18 mouse cellular contexts compared by ENCODE assay signal in the genomic region with DNA sequence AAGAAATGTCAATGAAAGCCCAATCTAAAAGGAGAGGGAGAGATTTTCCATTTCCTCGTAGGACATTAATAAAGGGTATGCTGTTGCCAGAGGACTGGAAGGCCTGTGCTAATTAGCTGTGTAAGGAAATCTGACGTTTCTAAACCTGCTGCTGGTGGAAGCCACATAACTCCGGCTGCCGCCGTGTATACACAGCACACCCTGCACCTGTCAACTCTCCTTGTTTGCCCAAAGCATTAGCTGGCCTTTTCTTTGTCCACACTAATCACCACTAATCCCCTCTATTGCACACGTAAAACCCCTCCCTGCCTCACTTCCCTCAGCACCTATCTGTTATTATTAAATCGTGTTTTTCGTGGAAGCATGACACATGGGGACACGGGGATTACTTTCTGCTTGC.
DNase-seq lines count a peak whose midpoint lies in the region; ATAC-seq and TF ChIP-seq lines count a peak whose summit lies in the region.
"Had no signal": no experiment of that assay in that cellular context is flagged by ENCODE, and none has a peak within 500 bp of the region (broad histone marks: within the 10 kb centered on the region; RNA-seq: fewer than 3 reads in every experiment).

No protein-coding gene starts in this region.

- no peak overlapping the region for H3K4me3 ChIP-seq in lung, embryonic 14.5 days (ENCODE audit: low read depth, low read length)
- H3K4me3 ChIP-seq in embryonic facial prominence, embryonic 14.5 days (ENCODE audit: low read depth, low read length): no peak overlapping the region
- H3K4me3 ChIP-seq in myocyte: no peak overlapping the region
- no peak overlapping the region for H3K4me3 ChIP-seq in kidney, embryonic 15.5 days (replicated peaks)
- H3K4me3 ChIP-seq: heart, embryonic 12.5 days; limb, embryonic 15.5 days; megakaryocyte, embryonic 14.5 days; neural tube, embryonic 13.5 days had no signal

- no peak for DNase-seq in lung, embryonic 14.5 days
- no peak for DNase-seq in lung, postnatal 10 days
- peak; percentile 64 for DNase-seq in brain, embryonic 14.5 days (ENCODE audit: low read depth)
- DNase-seq in embryonic facial prominence, embryonic 14.5 days (ENCODE audit: low spot score): peak; percentile 87
- no peak for DNase-seq in frontal cortex, postnatal 10 days (ENCODE audit: low spot score in 2 of 2)
- DNase-seq: cerebellum, adult 9-11 months; gastrocnemius, postnatal 36 days; kidney, adult 2 months; kidney, postnatal 25 days; right cerebral cortex, postnatal 25 days; thymus, adult 2 months had no signal

- no peaks in the 10 kb centered on the region for H3K9me3 ChIP-seq in lung, embryonic 14.5 days (ENCODE audit: low read depth, low read length)
- H3K9me3 ChIP-seq in embryonic facial prominence, embryonic 14.5 days (ENCODE audit: control insufficient read depth, low read length): no peaks in the 10 kb centered on the region
- no peaks in the 10 kb centered on the region for H3K9me3 ChIP-seq in kidney, embryonic 15.5 days (replicated peaks)
- H3K9me3 ChIP-seq: limb, embryonic 15.5 days; neural tube, embryonic 13.5 days had no signal

- no peak for TF ChIP-seq POLR2A in brain, embryonic 14.5 days (IDR thresholded peaks at IDR 0.05; ENCODE audit: borderline replicate concordance, extremely low read depth, insufficient read depth, insufficient read length, poor library complexity, severe bottlenecking)
- no peak for TF ChIP-seq POLR2A in myocyte (IDR thresholded peaks at IDR 0.05; ENCODE audit: insufficient read length, low read depth)

- peak; percentile 71 for ATAC-seq in lung, embryonic 14.5 days (ENCODE audit: insufficient read depth)
- peak; percentile 93 for ATAC-seq in embryonic facial prominence, embryonic 14.5 days (ENCODE audit: low read depth)
- ATAC-seq in kidney, embryonic 15.5 days (replicated peaks; ENCODE audit: low FRiP score): no peak

- no peaks in the 10 kb centered on the region for H3K27me3 ChIP-seq in lung, embryonic 14.5 days (ENCODE audit: insufficient read depth, low read length)
- H3K27me3 ChIP-seq in embryonic facial prominence, embryonic 14.5 days (replicated peaks; ENCODE audit: control insufficient read depth, insufficient read depth, low read length): no peaks in the 10 kb centered on the region
- H3K27me3 ChIP-seq in myocyte (ENCODE audit: control insufficient read depth, insufficient read depth, insufficient read length): no peaks in the 10 kb centered on the region
- no peaks in the 10 kb centered on the region for H3K27me3 ChIP-seq in kidney, embryonic 15.5 days
- H3K27me3 ChIP-seq: heart, embryonic 12.5 days; limb, embryonic 15.5 days; megakaryocyte, embryonic 14.5 days; neural tube, embryonic 13.5 days had no signal

- no peak overlapping the region for H3ac ChIP-seq in myocyte (ENCODE audit: control insufficient read depth, insufficient read length)

- no peak overlapping the region for H3K4me2 ChIP-seq in lung, embryonic 14.5 days
- no peak overlapping the region for H3K4me2 ChIP-seq in embryonic facial prominence, embryonic 14.5 days (ENCODE audit: low read depth, low read length)
- H3K4me2 ChIP-seq in myocyte (ENCODE audit: low read depth): no peak overlapping the region
- H3K4me2 ChIP-seq in kidney, embryonic 15.5 days: no peak overlapping the region
- H3K4me2 ChIP-seq: heart, embryonic 12.5 days; hindbrain, embryonic 14.5 days; limb, embryonic 15.5 days; neural tube, embryonic 13.5 days had no signal

- 37% methylated on average over 9 of the region's 9 CpGs for WGBS in lung, embryonic 14.5 days
- 52% methylated on average over 9 of the region's 9 CpGs for WGBS in embryonic facial prominence, embryonic 14.5 days
- WGBS in kidney, embryonic 15.5 days: 79% methylated on average over 9 of the region's 9 CpGs

- H3K27ac ChIP-seq in lung, embryonic 14.5 days (ENCODE audit: low read depth): no peak overlapping the region
- H3K27ac ChIP-seq in embryonic facial prominence, embryonic 14.5 days (replicated peaks; ENCODE audit: low read depth, low read length): no peak overlapping the region
- no peak overlapping the region for H3K27ac ChIP-seq in kidney, embryonic 15.5 days
- H3K27ac ChIP-seq: hindbrain, embryonic 14.5 days; limb, embryonic 15.5 days; neural tube, embryonic 13.5 days had no signal

- H3K79me2 ChIP-seq in myocyte (ENCODE audit: control insufficient read depth, insufficient read depth): no peaks in the 10 kb centered on the region

- no peaks in the 10 kb centered on the region for H3K36me3 ChIP-seq in lung, embryonic 14.5 days (ENCODE audit: insufficient read depth)
- H3K36me3 ChIP-seq in embryonic facial prominence, embryonic 14.5 days (ENCODE audit: control insufficient read depth, insufficient read depth, low read length): no peaks in the 10 kb centered on the region
- H3K36me3 ChIP-seq in myocyte (ENCODE audit: control insufficient read depth, insufficient read depth): no peaks in the 10 kb centered on the region
- no peaks in the 10 kb centered on the region for H3K36me3 ChIP-seq in kidney, embryonic 15.5 days
- H3K36me3 ChIP-seq: heart, embryonic 12.5 days; limb, embryonic 15.5 days; neural tube, embryonic 13.5 days had no signal

- no peak for TF ChIP-seq CTCF in lung, embryonic 14.5 days (IDR thresholded peaks at IDR 0.05; ENCODE audit: low read depth)
- no peak for TF ChIP-seq CTCF in brain, embryonic 14.5 days (IDR thresholded peaks at IDR 0.05; ENCODE audit: borderline replicate concordance, extremely low read depth, insufficient read depth, insufficient read length)

- no peaks in the 10 kb centered on the region; the same call in 1 of the 2 replicates for H3K4me1 ChIP-seq in lung, embryonic 14.5 days (ENCODE audit: insufficient read depth)
- H3K4me1 ChIP-seq in embryonic facial prominence, embryonic 14.5 days (ENCODE audit: control insufficient read depth, insufficient read depth, low read length): peaks cover 5% of the 10 kb centered on the region; the same call in 1 of the 2 replicates
- no peaks in the 10 kb centered on the region for H3K4me1 ChIP-seq in kidney, embryonic 15.5 days
- H3K4me1 ChIP-seq: megakaryocyte, embryonic 14.5 days; neural tube, embryonic 13.5 days had no signal

- H3K9ac ChIP-seq in lung, embryonic 14.5 days: no peak overlapping the region
- no peak overlapping the region for H3K9ac ChIP-seq in embryonic facial prominence, embryonic 14.5 days (ENCODE audit: low read depth, low read length)
- H3K9ac ChIP-seq in kidney, embryonic 15.5 days: no peak overlapping the region
- H3K9ac ChIP-seq: heart, embryonic 12.5 days; hindbrain, embryonic 14.5 days; limb, embryonic 15.5 days; neural tube, embryonic 13.5 days had no signal

TF ChIP-seq in myocyte, 11 proteins besides CTCF, POLR2A, EP300 and RAD21:
- TF ChIP-seq TCF3 (IDR thresholded peaks at IDR 0.05; ENCODE audit: insufficient read length, low read depth): no peak
- TF ChIP-seq TCF12 (IDR thresholded peaks at IDR 0.05; ENCODE audit: insufficient read depth, poor library complexity, severe bottlenecking): no peak
- no peak for TF ChIP-seq MYOG (IDR thresholded peaks at IDR 0.05; ENCODE audit: control insufficient read depth in 1 of 3, insufficient read depth in 1 of 3, insufficient read length in 2 of 3, low read depth in 2 of 3)
- TF ChIP-seq MAX (IDR thresholded peaks at IDR 0.05; ENCODE audit: low read depth): no peak
- peak in 2 of 3 experiments; percentile 5 to 78 for TF ChIP-seq MYOD1 (IDR thresholded peaks at IDR 0.05; ENCODE audit: control insufficient read depth in 1 of 3, insufficient read length in 2 of 3, low read depth in 2 of 3)
- no peak for TF ChIP-seq REST (IDR thresholded peaks at IDR 0.05; ENCODE audit: insufficient read depth, insufficient read length)
- no peak for TF ChIP-seq POLR2AphosphoS2 (IDR thresholded peaks at IDR 0.05; ENCODE audit: insufficient read length, low read depth)
TF ChIP-seq in myocyte: peak in this region for 1.

Comparison
In these comparisons a context has a peak if more than half of its experiments do, and no peak if none do; other contexts are left out.
1. DNase-seq: peak in brain, embryonic 14.5 days (single experiment) and embryonic facial prominence, embryonic 14.5 days (single experiment); none in lung, embryonic 14.5 days (single experiment), lung, postnatal 10 days (single experiment) and frontal cortex, postnatal 10 days (0 of 2).